Mouse (Mus musculus) frontal cortex, postnatal 25 days (tissue): ENCODE measurements around the gene Ylpm1.

Experiments used
- DNase-seq, 2 experiments: peaks; one replicate each; pipeline ENCODE4 v3.0.0; 2022; ENCODE audit warnings: low spot score in 2 of 2

The Ylpm1 gene

DNA sequence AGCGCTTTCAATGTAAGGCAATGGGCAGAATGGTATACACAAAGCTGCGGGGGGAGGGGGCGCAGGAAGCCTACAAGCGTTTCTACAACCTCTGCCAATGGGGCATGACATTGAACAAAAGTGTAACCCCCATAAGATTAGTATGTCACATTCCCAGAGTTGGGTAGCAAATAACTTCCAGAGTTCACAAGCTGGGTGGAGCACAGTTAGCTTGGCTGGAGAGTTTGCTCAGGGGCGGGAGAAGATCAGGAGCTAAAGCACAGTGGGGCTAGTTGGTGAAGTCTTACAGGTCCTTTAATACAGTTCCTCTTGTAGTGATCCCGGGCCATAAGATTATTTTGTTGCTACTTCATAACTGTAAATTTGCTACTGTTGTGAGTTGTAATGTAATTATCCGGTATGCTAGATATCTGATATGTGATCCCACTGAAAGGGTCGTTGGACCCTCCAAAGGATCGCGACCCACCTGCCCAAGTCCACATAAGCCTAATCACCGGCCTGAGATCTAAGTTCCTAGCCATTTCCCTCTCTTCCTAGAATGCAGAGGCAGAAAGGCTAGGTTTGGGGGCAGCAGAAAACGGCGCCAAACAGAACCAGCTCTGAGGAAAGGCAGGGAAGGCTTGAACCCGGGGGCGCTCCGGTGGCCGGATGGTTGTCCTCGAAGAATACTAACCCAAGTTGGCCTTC, 114.0 kb downstream of the Ylpm1 start:
- DNase-seq: no peak

DNA sequence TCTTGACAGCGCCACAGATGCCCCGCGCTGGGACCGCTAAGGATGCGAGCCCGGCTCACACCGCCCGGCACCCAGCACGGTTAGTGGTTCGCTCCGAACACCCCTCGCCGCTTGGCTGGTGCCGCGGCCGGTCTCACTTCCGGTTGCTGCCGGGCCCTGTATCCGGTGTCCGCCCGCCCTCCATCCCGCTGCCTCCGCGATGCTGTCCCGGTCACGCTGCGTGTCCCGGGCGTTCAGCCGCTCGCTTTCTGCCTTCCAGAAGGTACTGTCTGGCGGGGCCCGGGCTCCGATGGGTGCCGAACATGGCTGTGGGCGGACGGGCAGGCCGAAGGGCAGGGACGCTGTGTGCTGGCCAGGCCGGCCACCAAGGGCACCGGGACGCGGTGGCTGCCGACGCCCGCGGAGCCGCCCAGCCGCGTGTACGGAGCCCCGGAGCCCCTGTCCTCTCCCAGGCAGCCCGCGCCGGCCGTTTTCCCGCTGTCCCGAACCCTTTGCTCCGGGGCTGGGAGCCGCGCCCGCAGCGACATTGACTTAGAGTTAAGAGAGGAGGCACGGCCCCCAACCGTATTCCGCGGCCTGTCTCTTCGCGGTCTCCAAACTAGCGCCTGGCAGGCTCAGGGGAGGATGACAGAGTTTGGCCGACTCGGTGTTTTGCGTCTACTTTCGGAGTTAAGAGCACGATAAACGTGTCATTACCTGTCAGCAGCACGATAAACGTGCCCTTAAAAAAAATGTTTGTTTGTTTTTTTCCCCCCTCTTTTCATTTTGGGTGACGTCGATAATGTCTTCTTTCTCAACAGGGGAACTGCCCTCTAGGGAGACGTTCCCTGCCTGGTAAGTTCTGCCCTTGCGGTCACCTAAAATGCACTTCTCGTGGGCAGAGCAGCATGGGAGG, 114.8 kb downstream of the Ylpm1 start, which contains the start of the genes Prox2 and Dlst:
Prox2 (minus strand) TSS at position 62 of the 895 bp plus-strand sequence.
Dlst (plus strand) TSS at position 136 of the 895 bp plus-strand sequence.
- DNase-seq: peak; percentile 78 to 80

DNA sequence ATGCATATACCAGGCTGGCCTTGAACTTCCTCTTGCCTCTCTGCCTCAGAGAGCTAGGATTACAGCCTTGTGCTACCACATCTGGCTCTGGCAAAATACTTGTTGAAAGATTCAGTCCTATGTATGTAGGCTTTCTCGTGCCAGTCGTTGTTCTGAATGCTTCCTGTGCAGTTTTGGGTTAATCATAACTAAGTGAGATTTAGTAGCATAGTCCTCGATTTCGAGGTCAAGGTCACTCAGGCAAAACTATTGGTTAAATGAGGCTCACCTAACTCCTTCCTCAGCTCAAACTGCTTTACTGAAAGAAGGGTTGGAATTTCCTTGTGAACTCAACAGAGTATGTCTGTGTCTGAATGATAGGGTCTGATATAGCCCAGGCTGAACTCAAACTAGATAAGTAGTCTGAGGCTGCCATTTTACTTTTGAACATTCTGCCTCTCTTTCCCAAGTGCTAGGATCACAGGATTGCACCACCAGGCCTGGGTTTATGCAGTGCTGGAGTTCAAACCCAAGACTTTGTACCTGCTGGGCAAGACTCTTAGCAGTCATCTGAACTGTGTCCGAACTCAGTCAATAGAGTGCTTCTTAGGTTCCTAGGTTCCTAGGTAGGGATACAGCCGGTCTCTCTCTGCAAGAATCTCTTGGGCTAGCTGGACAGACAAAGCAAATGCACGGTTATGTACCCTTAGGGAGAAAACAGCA, 116.6 kb downstream of the Ylpm1 start:
- no peak for DNase-seq

DNA sequence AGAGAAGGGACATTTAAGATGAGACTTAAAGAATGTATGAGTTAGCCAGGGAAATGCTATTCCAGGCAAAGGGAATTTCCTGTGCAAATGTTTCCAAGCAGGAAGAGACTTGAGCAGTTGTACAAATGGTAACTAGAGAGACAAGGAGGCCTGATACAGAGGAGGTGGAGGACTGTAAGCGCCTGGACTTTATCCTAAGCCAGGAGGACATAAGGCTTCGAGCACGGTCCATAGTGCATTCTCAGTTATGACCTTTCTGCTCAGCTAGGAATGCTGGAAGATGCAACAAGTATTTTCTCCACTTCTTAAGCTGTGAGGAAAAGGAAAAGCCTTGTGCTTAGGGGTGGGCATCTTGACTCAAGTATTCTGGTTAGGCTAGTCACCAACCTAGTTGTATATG, 117.2 kb downstream of the Ylpm1 start:
- no peak for DNase-seq

DNA sequence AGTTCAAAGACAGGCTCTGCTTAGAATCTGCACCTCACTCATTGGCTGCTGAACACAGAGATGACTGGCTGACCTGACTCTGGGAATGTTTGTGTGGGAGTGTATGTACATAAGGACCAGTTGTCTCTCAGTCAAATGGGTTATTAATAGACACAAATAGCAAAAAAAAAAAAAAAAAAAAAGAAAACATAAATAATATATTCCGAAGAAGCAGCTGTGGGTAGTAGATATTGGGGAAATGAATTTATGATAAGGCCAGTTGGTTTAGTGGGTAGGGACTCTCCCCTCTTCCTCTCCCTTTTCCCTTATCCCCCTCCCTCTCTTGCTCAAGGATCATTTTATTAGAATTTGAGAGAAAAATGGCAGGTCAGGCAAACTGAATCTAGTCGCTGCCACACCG, 117.8 kb downstream of the Ylpm1 start:
- DNase-seq: no peak

DNA sequence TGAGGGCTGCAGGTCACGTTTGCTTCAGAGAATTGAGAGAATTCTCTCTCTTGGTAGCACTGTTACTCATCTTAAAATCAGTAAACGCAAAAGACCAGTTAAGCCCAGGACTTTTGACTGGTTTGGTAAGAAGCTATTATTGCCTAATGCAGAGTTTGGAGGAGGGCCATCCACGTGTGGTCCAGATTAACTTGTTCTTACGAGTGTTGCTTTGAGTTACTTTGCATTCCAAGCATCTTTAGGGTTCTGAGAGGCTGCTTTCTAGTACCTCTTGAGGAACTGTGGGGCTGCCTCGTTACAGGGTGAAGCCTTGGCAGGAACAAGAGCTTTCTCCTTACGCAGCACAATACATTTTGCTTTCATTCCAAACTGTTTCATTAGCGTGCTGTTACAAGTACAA, 119.6 kb downstream of the Ylpm1 start:
- no peak for DNase-seq
